Mouse (Mus musculus) cerebellum, postnatal 14 days (tissue): ENCODE measurements around the gene Lmo7.
A peak's percentile ranks its signal among the peaks of the same experiment; 100 is the strongest.

Experiments used
- DNase-seq, 2 experiments: peaks; one replicate each; pipeline ENCODE4 v3.0.0; 2021; ENCODE audit warnings: mixed read lengths in 2 of 2

Lmo7 gene

DNA sequence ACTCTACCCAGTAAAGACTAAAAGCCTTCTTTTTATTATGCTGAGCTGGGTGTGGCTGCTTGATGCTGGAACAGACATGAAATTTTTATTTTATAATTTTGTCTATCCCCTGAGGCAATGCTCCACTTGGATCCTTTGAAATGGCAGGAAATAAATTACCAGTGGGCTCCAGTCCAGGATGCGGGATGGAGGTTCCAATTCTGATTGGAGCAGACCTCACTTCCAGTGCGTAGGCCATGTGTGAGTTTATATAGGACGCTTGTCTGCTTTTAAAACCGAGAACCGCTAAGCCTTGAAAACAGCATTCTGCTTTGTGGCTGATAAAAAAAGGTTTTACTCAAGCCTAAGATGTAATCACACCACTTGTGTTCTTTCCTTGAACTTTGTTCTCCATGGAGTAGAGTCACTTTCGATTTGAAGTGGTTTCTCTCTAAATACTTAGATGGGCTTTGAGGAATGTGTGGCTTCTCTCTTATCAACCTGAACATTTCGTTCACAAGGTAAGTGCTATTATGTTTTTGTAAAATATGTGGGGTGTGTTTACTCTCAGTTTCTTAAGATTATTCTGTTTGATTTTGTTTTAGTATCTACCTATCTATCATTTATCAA is 108.6 kb downstream of the Lmo7 start:
- DNase-seq: peak; percentile 17 to 20

DNA sequence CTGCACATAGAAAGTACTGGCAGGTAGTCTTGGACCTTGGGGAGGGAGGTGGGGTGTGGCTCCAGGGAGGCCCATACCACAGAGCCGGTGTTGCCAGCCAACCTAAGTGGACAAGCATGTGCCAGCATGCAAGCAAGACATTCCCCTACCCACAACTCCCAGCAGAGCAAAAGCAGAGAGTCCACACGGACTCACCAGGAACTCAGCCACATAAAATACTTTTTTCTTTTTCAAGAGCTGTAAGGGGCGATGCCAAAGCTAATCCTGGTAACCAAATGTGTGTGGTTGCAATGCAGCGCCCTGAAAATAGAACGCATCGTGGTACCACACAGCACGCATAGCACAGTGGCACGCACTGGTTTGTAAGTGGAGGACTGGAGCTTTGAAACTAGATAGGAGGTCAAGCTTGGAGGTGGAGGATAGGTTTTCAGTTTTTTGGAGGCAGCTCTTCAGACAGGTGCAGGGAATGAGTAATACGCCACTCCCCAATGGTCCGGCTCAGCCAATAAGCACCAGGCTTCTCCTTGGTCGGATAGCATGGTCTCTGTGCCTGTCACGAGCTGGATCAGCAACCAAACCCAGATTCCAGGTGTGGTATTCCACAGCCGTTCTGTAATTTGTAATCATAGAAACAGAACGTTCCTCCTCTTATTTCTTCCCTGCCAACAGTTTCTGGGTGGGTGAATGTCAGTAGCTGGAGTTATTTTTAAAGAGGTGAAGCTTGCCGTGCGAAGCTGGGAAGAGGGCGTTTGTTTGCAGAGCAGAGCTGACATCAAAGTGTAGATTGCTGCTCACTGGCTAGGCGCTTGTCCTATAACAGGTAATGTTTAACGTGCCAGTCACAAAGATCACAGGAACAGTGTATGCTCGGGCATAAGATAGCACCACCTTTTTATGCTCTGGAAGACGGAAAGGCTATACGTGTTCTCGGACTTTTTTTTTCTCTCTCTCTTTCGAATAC is 110.3 kb downstream of the Lmo7 start:
- no peak for DNase-seq

DNA sequence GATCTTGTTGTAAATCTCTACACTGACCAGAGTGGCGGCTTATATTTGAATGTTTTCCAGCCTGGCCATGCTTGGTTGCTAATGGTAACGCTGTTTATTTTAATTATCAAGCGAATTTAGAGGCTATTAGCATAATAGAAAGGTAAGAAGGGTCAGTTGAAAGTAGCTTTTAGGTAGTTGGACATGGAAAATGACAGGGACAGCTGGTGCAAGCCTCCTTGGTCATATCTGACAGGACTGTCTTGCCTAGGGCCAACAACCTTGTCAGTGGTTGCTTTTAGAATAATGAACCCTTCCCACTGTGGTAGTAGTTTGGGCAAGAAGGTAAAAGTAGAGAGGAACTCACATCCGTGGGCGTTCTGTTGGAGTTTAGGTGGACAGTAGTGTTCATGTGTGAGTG is 111.5 kb downstream of the Lmo7 start:
- no peak for DNase-seq

DNA sequence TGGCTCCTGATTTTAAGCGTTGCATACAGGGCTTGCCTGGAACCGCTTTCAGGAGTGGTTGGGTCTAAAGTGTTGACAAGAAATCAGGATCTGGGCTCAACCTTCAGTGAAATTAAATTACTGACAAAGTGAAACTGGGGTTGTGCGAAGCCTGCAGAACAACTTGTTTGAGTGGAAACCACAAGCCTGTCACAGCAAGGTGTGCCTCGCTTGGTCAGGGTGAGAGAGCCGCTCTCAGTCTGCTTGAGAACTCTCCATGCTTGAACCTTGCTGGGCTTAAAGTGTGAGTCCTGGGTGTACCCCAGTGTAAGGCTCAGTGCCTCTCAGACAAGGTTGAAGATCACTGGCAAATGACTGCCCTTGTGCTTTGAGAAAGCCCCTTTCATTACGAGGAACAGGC is 112.8 kb downstream of the Lmo7 start:
- no peak for DNase-seq

DNA sequence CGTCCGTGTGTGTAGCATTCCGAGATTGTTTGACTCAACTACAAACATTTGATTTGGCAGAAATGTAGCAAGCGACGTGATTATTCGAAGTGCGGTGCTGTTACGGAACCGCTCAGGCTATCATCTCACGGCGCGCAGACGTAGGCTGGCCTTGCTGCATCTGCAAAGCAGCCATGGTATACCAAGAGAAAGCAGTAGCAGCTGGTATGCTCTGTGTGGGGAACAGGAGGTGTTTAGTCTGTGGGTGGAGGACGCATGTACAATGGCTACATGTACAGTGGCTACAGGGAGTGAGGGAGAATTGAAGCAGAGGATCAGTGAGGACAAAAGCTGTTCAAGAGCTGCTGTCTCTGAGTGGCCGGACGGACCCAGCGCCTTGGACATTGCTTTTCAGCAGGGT is 113.7 kb downstream of the Lmo7 start:
- no peak for DNase-seq

DNA sequence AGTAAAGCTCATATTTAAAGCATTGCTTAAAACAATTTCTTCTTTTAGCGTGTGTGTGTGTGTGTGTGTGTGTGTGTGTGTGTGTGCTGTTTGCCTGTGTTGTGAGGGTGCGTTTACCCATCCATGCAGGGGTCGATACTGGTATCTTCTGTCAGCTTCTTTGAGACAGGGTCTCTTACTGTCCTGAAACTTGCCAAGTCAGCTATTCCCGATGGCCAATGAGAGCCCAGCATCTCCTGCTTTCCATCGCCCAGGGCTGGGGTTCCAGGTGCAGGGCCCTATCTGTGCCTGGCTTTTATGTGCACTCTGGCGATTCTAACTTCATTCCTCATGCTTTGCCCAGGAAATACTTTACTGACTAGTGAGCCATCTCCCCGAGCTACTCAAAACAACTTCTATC is 114.7 kb downstream of the Lmo7 start:
- DNase-seq: no peak

DNA sequence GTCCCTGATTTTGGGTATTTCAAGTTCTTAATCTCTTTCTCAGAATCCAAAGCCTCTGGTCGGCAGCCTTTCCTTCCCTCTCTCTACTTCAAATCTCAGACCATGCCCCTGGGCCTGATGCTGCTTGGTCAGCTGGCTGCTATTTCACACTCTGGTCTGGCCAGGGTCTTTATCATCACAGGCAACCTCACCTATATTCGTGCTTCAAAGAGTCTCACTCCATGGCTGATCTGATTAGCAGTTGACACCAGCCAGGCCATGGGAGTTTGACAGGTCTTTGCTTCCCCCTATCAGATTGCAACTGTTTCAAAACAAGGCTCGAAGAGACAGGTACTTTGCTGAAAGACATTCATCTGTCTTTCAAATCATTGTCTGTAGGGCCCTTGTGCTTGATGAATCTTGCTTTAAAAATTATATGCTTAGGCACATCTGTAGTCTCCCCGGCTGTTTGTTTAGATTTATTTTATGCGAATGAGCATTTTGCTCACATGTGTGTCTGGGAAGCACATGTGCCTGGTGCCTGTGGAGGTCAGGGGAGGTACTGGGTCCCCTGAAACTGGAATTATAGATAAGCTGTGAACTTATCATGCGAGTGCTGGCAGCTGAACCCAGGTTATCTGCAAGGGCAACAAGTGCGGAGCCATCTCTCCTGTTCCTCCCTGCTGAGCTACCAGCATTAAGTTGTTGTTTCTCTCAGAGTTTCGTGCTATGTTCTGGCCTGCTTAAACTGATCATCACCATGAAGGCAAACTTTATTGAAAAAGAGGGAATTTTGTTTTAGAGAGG is 116.5 kb downstream of the Lmo7 start:
- DNase-seq: no peak

DNA sequence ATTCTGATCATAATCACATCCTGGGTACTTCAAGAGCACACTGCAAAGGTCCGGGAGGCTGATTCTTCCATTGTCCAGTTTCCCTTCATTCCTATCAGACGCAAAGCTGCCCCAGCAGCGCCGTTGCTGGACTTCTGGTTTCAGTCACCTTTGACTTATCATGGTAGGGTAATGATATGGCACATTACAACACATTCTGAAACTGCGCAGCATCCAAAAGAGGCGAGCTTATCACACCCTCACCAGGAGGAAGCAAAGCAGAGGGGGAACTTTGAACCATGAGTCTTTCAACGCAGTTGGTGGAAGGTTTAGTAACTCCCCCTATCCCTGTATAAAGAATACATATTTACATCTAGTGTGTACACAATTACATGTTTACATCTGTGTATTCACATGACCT is 117.8 kb downstream of the Lmo7 start:
- no peak for DNase-seq

DNA sequence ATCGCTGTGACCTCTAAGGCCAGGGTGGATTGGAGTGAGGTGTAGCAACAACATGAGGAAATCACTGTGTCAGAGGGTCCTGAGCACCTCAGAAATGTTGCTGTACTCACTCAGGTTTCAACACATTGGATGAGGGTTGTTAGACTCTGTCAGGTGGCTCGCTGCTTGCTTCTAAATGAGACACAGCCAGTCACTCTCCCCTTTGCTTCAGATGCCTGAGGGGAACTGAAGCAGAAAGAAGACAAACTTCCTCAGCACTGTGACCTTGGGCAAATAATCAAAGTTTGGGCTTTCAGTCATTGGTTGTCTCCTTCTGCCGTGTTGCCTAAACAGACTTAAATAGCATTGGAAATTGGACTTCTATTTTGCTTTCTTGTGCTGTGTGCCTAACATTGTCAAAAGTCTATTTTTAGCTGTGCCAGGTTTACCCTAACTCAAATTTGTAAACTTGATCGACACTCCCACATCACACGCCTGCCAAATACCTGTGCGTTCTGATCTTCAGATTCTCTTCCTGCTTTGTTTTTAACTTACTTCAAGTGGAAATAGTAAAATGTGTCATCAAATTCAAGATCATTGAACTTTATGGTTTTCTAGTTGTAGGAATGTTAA is 122.9 kb downstream of the Lmo7 start:
- no peak for DNase-seq

DNA sequence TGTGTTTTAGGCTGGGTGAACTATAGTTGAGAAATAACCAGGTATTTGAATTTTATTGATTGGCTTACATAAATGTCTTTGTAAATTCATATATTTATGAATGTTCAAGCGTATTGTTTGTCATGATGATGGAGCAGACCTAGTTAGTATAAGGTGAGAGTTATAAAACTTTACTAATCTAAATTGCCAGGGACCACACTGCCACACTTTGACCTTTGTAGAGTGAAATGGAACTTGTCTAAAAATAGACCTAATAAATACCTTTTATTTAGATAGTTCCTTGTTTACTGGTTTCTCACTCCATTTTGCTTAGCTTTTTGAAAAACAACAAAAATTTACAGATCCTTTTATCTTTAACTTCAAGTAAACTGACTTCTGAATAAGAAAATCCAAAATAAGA is 123.5 kb downstream of the Lmo7 start:
- no peak for DNase-seq

DNA sequence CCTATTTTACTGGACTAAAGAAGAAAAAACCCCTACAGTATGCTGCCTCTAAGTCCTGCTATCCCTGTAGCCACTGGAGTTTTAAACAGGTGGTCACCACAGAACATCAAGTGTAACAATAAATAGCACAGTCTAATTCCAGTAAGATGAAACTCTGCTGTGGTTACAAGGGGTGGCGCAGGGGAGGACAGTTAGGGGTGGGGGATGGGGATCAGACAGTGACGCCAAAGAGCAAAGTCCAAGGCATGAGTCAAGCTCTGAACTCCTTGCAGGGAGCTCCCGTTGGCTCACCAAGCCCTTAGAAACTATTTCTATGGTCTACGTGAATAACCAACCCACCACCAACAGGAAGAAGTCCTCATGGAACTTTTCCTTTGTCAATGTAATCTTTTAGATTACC is 124.0 kb downstream of the Lmo7 start:
- DNase-seq: no peak

DNA sequence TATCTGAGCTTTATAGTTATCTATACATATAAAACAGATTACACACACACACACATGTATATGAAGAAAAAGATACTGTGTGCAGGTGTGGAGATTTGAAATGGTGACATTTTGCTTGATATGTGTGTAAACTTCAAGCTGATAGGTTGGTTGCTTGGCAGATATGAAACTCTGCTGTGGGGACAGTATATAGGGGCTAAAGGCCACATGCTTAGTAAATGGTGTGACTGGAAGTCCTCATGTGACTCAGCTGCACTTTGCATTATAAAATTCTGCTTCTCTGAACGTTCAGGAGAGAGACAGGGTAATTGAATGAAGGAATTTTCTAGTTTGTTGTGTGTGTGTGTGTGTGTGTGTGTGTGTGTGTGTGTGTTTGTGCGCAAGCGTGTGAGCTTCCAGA is 124.5 kb downstream of the Lmo7 start:
- no peak for DNase-seq

DNA sequence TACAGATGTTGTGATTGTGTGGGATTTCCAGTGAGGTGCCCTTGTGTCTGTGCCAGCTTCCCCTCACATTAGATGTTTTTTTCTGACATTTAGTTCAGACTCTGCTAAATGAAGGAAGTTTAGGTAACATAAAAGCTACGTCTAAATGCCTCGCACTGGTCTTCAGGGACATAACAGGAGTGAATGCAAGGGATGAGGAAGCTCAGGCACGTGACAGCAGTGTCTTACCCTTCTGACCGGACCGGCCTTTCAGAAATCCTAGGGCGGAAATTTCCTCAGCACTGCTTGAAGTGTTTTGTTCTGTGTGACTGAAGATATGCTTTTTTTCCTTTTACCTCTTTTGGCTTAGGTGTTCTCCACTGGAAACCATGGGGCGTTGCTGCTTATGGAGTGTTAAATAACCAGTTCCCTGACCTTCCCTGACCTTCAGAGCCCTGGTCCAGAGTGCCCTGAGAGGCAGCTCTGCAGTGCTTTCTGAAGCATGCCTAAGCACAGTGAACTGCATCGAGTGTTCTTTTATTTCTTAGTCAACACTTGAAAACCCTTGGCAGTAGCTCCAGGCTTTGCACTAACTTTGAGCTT is 129.6 kb downstream of the Lmo7 start:
- DNase-seq: no peak

DNA sequence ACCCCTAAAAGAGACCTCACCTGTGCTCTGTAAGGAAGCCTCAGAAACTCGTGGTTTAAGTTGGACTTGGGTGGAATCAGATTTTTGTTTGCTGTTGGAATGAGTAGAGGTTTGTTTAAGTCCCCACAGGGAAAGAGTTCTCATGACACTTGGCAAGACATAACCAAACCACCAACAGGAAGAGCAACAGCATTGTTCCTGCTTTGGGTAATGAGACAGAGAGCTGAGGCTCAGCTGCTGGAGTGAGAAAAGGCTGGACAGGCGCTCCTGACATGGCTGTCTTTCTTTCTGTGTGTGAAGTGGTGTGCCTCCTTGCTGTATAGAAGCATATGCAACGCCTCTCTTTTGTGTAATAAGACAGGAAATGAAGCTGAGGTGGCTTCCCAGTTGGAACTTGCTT is 132.3 kb downstream of the Lmo7 start:
- DNase-seq: no peak

DNA sequence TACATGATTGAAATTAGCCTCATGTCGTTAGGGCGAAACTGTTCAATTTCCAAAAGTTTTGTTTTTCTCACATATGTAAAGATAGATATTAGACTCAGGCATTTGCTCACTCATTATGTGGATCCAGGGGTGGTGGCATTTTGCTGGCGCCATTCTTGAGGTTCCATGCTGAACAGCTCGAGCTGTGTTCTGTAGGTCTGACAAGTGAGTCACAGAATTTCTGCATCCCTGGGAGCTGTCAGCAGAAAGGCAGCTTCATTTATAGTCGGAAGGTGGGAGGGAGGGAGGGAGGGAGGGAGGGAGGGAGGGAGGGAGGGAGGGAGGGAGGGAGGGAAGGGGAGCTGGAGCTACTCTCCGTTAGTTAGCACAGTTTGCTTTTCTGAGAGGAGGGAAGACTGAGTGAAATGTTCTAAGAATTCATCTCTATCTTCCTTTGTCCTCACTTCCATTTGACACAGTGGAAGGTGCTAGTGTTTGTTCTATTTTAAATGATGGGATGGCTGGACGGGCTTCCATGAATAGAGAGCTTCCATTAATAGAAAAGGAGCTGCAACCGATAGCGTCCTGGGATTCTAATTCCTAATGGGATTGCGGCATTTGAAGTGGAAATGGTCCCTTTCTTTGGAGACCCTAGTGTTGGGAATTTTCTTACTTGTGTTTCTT is 137.4 kb downstream of the Lmo7 start:
- DNase-seq: no peak

DNA sequence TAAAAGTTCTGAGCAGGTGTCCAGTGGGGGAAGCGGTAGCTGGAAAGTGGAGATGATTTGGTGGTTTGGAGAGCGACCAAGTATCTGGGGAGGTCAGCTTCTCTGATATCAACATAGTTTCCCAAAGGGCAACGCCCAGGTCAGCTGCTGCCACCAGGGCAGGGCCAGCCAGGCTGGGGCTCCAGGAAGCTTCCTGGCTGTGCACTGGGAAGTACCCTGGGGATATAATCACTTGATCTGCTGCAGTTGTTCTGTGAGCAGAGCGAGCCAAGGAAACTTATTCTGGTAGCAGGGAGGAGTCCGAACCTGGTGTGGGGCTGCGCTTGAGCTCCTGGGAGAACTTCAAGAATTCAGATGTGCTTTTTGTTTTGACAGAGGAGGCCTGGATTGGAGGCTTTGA is 139.4 kb downstream of the Lmo7 start:
- no peak for DNase-seq

DNA sequence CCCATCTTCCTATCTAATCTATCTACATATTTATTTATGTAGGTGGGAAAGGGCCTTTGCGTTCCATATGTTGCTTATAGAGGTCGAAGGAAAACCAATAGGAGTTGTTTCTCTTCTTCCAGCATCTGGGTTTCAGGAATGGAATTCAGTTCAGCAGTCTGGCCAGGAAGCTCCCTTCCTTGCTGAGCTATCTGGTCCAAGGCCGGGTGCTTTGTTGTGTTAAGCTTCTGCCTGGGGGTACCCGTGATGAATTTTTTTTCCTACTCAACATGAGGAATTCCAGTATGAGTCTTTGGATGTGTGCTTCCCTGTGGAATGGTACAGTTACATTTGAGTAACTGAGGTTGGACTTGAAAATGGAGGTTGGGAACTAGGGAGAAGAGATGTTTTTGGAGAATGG is 139.9 kb downstream of the Lmo7 start:
- DNase-seq: no peak

DNA sequence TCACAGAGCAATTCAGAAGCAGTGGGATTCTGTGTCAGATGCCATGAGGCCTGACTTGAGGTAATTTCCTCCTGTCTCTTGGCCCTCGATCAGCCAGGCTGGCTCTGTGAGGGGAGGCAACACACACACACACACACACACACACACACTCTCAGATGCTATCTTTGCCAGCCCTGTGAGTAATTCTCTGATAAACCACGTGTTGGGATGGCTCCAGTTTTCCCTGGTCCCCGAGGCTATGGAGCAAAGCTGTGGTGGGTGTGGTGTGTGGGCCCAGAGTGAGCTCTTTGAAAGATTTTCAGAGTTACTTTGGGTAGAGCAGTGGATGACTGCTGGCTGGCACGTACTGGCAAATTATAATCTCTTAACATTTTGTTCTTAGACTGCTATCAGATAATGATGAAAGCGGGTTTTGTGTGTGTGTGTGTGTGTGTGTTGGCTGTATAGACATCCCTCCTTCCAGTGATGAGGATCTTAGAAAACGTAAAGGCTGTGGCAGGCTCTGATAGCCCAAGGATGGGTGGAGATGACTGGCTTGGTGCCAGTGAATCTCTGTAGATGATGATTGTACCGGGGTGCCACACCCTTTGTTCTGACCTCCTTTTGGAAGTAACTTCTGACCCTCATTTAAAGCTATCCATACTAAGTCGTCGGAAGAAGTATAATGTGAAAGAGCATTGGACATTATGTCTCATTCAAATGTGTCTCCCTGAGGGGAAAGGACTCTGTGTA is 140.6 kb downstream of the Lmo7 start:
- peak; percentile 10 to 60 for DNase-seq

DNA sequence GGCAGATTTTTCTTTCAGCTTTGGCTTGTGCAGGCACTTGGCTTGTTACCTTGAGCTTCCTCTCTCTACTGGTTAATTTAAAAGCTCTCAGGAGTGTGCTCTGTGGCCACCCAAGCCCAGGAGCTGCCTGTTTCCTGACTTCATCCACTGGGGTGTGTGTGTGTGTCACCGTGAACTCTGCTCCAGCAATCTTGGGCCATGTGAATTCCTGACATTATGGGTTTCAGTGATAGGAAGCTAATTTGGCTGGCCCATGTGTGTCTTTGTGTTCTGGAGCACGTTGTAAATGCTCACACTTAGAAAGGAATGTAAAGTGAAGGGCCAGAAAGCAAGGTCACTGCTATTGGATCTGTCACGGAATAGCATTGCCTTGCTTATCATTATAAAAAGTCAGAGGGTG is 143.1 kb downstream of the Lmo7 start:
- no peak for DNase-seq

DNA sequence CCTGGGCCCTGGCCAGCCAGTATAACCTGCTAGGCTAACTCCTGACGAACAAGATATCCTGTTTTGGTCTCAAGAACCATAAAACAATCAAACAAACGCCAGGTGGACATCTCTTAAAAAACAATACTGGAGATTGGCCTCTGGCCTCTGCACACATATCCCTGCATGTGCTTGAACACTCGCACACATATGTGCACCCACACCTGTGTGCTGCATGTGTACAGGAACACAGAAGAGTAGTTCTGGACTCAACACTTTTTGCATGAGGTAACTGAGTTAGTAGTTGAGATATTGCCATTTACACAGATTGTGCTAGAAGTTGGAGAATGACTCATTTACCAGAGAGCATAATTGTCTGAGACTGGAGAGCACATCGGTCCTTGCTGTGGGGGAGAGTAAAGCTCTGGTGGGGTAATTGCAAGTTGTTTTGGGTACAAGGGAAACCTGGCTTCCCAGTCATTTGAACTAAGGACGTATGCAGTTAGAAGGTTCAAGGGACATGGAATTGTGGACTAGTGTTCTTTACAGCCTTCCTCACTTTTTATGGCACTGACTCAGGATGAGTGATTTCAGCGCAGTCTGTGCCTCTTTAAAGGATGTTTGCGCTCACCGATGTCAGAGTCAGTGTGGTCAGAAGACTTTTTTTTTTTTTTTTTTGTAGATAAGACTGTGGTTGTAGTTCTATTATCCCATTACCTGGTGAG is 148.7 kb downstream of the Lmo7 start:
- DNase-seq: no peak
